Mouse (Mus musculus) adrenal gland, postnatal 4 days (tissue): ENCODE measurements around the gene Psmd9. TPM values are rescaled to one million over a fixed set of nuclear protein-coding genes. Genes with fewer than 3 reads are reported as not detected.

Source experiments
- DNase-seq, 2 experiments: peaks; one replicate each; pipeline ENCODE4 v3.0.0; 2021 to 2022; ENCODE audit warnings: low spot score in 2 of 2, mixed read lengths in 2 of 2
- total RNA-seq, 2 experiments: library from RNA; stranded (reverse); gene quantifications; 2 replicates each; pipeline ENCODE4 v1.2.3; 2021

Gene Psmd9
- total RNA-seq, 2 experiments from 2014 or later = 36.0 to 36.5 TPM

DNA sequence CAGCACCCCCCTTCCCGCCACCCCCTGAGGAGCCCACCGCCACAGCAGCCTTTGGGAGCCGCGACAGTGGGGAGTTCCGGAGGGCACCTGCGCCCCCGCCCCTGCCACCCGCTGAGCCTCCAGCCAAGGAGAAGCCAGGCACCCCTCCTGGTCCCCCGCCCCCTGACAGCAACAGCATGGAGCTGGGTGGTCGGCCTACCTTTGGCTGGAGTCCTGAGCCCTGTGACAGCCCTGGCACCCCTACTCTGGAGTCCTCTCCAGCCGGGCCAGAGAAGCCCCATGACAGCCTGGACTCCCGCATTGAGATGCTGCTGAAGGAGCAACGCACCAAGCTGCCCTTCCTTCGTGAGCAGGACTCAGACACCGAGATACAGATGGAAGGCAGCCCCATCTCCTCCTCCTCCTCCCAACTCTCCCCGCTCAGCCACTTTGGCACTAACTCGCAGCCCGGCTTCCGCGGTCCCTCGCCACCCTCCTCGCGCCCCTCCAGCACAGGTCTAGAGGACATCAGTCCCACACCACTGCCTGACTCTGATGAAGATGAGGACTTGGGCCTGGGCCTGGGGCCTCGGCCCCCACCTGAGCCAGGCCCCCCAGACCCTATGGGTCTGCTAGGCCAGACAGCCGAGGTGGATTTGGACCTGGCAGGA, 21.0 kb upstream of the Psmd9 start:
- DNase-seq = no peak

DNA sequence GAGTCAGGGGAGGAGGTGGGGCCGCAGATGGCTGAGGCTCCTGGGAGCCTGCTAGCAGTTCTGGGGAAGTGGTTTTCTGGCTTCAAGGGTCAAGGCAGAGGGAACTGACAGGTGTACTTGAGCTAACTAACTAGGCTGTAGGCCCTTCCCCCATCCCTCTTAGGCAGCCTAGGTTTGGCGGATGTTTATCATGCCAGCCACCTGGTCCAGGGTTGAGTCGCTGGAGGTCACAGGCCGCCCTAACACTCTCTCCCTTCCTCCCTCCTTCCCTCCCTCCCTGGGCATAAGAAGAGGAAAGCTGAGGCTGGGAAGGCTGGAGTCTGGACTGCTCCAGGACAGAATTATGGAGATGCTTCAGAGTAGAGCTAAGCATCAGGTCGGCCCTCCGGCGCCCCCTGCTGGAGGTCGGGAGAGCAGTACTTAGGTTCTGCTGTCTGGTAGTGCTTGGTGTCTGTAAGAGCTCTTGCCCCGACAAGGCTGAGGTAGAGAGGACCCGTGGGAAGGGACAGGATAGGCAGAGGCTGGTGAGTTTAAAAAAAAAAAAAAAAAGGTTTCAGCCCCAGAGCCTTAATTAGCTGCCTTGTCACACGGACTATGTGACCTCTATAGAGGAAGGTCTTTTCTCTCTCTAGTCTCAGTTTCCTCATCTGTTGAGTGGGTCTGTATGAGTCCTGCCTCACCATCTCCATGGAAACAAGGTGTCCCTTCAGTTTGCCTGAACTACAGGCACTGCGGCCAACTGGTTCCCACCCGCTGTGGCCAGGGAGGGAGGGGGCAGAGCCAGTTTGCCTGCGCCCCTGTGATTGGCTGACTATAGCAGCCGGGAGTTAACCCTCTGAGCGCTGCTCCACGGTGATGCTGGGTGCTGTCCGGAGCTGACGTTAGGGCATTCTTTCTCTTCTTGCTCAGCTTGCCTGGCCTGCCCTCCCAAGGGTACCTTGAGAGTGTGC, 19.5 kb upstream of the Psmd9 start:
- peak; percentile 81 to 84 for DNase-seq

DNA sequence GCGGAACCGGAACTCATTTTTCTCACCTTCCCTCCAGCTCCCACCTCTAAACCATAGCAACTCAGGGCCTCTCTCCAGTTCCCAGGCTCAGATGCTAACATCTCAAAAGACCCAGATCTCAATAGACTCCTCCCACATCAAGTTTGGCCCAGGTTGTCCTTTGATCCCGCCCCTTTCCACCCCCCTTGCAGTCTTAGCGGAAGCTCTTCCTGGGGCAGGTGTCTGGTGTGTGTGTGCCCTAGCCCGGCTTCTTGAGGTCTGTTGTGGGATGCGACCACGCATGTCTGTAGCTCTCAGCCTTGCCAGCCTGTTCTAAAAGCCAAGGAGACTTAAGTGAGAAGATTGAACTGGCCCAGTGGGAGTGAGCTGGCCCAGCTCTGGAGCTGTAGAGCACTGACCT, 18.6 kb upstream of the Psmd9 start:
- DNase-seq = no peak

DNA sequence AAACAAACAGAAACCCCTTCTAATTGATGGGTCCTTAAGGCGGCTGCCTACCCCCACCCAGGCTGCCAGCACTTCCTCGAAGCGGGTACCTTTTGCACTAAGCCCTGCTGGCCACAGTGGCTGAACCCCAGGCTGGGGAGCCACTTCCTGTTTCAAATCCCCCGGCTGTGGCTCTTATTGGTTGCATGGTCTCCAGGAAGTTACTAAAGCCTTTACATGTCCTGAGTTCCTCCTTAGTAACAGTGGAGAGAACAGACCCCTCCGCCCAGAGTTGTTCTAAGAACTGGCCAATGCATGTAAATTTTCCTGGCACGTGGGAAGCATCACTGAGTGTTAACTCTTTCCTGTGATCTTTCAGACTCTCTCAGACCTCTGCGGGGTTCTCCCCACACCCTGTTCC, 18.1 kb upstream of the Psmd9 start:
- DNase-seq = no peak

DNA sequence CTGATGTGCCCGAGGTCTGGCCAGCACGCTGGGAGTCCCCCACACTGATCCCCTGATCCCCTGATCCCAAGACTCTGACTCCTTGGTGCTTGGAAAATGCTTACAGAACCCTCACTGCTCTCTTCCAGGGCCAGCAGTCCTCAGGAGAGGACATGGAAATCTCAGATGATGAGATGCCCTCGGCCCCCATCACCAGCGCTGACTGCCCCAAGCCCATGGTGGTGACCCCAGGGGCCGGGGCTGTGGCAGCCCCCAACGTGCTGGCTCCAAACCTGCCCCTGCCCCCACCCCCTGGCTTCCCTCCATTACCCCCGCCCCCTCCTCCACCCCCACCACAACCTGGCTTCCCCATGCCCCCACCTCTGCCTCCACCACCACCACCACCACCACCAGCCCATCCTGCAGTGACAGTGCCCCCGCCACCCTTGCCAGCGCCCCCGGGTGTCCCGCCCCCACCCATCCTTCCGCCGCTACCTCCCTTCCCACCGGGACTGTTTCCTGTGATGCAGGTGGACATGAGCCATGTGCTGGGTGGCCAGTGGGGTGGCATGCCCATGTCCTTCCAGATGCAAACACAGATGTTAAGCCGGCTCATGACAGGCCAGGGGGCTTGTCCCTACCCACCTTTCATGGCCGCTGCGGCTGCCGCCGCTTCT, 17.4 kb upstream of the Psmd9 start:
- DNase-seq = no peak

DNA sequence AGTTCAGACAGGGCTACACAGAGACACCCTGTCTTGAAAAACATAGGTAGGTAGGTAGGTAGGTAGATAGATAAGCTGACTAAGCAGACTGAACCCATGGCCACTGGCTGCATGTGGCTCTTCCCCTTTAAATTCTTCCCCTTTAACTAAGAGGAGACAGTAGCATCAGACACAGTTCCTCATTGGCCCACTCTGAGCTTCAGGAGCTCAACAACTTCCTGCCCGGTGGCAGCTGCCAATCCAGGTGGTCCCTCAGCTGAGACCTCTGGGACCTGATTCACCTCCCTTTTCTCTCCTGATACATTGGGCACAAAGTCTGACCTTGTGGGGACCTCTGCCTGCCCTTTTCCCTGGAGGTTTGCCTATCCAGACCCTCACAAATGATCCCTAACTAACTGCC, 16.3 kb upstream of the Psmd9 start:
- DNase-seq = no peak

DNA sequence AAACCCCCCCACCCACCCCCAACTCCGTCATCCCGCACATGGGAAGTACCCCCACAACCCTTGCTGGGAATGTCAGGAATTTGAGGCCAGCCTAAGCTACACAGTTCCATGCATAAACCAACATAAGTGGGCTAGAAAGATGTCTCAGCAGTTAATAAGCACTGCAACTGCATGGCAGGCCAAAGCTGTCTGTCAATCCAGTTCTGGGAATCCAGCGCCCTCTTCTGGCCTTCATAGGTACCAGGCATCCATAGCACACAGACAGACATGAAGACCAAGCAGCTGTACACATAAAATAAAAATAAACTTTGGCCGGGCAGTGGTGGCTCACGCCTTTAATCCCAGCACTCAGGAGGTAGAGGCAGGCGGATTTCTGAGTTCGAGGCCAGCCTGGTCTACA, 13.8 kb upstream of the Psmd9 start:
- no peak for DNase-seq

DNA sequence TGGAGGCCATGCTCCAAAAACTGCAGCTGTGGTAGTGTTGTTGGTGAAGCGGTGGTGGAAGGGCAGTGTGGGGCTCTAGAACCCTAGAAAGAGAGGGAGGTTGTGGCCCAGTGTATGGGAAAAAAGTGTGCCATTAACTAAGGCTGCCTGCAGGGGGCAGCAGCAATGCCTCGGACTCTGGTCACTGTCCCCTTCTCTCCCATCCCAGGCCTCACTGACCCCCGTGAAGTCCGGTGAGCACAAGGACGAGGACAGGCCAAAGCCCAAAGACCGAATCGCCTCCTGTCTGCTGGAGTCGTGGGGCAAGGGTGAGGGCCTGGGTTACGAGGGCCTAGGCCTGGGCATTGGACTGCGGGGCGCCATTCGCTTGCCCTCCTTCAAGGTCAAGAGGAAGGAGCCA, 12.4 kb upstream of the Psmd9 start:
- no peak for DNase-seq

DNA sequence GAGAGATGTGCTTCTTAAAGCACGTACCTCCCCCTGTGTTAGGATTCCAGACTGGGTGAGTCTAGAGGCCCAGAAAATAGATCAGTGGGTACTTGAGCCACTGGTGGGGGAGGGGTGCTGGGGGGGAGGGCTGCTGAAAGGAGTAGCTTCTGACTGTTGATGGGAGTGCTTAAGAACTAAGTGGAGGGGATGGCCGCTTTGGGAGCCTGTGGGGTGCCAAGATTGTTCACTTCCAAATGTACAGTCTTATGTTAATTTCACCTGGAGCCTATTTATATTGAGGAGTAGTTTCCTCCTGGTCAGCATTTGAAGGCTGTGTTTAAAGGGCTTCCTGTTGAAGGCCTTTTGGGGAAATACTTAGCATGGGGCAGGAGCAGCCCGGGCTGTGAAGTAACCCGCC, 11.2 kb upstream of the Psmd9 start:
- DNase-seq = no peak

DNA sequence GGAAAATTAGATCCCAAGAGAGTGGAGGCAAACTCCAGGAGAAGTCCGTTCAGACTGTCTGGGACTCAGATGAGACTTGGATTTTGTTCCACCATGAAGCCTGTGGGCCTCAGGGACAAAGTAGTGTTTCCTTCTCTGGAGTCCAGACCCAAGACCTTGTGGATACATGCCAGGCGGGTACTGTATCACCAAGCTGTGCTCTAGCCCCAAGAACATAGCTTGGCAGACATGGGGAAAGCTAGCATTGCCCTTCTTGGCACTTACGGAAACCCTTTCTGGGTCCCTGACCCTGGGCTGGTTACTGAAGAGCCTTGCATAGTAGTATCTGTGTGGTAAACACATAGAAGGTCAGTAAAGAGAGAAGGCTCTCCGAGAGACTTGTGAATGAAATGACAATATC, 9.8 kb upstream of the Psmd9 start:
- DNase-seq = no peak

DNA sequence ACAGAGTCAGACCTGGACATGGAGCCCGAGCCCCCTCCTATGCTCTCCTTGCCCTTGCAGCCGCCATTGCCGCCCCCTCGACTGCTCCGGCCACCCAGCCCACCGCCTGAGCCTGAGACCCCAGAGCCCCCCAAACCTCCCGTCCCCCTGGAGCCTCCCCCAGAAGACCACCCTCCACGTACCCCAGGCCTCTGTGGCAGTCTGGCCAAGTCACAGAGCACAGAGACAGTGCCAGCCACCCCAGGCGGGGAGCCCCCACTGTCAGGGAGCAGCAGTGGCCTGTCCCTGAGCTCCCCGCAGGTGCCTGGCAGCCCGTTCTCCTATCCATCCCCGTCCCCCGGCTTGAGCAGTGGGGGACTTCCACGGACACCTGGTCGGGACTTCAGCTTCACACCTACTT, 9.3 kb upstream of the Psmd9 start:
- DNase-seq = no peak

DNA sequence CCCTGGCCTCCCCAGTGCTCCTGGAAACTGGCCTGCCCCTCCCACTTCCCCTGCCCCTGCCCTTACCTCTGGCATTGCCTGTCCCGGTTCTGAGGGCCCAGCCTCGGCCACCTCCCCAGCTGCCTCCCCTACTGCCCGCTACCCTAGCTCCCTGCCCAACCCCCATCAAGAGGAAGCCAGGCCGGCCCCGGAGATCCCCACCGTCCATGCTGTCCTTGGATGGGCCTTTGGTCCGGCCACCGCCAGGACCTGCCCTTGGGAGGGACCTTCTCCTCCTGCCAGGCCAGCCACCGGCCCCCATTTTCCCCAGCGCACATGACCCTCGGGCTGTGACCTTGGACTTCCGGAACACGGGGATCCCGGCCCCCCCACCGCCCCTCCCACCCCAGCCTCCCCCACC, 8.9 kb upstream of the Psmd9 start:
- peak in 1 of 2 experiments; percentile 55 for DNase-seq

DNA sequence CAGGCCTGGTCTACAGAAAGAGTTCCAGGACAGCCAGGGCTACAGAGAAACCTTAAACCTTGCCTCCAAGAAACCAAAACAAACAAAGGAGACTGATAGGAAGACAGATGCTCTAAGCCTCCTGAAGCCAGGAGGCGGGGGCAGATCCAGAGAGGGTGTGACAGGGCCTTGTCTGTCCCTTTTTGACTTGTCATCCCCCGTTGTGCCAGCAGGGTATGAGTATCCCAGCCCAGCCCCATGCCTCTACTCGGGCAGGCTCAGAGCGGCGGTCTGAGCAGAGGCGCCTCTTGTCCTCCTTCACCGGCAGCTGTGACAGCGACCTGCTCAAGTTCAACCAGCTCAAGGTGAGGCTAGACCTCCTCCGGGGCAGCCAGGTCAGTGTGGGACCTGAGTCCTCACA, 6.3 kb upstream of the Psmd9 start:
- DNase-seq = no peak

DNA sequence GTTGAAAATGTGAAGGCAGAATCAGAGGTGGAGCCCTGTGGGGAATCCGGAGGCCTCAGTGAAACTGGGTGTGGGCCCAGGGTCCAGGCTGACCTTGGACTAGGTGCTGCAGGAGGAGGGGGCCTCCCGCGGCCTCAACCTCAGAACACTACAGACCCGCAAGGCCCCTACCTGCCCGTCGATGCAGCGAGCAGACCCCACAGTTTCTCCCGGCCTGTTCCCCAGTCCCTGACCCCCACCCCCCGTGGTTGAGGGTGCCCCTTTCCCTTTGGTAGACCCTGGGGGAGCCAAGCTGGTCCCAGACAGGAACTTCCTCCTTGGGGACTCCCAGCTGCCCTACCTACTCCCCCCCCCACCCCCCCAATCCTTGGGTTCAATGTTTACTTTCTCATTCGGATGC, 2.8 kb upstream of the Psmd9 start:
- DNase-seq = no peak

DNA sequence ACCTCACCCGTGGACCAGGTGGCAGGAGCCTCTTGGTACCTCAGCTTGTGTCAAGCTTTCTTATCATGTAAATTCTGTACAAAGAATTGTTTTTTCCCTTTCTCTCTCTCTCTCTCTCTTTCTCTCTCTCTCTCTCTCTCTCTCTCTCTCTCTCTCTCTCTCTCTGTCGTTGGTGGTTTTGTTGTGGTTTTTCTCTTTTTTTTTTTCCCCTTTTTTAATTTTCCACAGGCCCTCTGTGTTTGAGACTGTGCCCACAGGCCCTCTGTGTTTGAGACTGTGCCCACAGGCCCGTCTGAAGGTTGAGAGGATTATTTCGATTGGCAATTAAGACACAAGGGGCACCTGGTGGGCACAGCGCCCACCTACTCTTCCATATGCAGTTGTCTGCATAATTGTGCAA, 1.6 kb upstream of the Psmd9 start:
- no peak for DNase-seq

DNA sequence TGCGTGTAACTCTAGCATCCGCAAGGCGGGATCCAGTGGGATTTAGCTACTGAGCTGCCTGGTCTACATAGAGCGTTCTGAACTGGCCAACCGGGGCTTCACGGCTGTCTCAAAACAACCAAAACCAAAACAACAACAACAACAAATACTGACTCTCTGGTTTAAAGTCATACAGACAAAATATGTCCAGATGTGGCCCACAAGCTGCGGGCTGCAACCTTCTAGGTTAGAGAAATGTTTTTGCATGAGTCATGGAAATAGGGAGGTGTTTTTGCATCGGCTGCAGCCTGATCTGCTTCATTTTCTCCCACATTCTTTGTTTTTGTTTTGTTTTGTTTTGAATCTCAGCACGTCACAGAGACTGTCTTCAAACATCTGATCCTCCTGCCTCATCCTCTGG, 1.2 kb downstream of the Psmd9 start:
- DNase-seq = no peak

DNA sequence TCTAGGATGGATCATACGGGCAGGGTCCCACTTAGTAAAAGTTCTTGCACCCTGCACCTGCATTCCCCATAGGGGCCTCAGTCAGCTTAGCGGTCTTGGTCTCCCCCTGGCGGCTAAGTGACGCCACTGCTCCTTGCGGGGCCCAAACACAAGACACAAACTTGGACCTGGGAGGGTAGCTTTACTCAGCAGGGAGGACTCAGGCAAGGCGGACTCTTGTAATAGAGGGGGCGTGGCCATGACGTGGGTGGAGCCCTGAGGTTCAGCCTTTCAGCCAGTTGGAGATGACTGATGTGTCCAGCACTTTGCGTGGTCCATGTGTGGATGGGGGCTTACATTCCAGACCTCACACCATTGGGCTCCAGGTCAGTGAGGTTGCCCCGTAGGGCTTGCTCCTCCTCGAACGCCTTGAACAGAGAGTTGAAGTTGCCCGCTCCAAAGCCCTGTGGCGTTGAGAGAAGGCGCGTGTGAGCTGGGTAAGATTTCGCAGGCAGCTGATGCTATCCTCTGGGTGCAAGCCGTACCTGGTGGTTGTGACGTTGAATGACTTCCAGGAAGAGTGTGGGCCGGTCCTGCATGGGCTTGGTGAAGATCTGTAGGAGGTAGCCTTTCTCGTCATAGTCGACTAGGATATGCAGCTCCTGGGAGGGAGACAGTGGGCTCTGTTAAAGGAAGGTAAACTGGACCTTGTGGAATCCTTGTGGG, 2.6 kb downstream of the Psmd9 start:
- DNase-seq = peak; percentile 81 to 82

DNA sequence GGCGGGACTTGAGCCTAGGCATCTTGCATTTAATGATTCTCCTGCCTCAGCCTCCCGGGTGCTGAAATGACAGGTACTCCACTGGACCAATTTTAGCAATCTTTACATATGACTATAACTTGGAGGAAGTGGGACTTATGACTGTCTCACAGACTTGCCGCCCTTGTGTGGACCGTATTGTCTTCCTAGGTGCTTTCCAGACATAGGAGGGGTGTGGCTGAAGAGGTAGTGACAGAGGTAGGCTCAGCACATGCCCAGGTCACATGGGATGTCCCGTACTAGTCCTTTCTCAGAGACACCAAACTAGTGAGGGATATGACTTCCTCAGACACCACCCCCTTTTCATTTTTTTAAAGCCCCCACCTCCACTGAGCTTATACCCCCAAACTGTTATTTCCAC, 9.6 kb downstream of the Psmd9 start:
- no peak for DNase-seq

DNA sequence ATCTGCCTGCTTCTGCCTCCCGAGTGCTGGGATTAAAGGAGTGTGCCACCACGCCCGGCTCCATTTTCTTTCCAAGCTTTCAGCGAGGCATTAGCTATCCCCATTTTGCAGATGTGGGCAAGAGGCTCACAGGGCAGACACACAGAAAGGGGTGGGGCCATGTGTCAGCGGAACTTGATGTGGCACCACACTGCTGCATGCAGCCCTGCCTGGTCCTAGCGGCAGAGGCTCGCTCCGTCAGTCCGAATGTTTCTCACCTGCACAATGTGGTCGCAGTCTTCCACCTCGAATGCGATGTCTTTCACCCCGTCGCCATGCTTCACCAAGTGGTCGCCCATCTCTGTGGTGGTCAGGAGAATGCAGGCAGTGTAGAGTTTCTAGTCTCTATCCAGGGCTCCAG, 11.2 kb downstream of the Psmd9 start:
- DNase-seq = no peak

DNA sequence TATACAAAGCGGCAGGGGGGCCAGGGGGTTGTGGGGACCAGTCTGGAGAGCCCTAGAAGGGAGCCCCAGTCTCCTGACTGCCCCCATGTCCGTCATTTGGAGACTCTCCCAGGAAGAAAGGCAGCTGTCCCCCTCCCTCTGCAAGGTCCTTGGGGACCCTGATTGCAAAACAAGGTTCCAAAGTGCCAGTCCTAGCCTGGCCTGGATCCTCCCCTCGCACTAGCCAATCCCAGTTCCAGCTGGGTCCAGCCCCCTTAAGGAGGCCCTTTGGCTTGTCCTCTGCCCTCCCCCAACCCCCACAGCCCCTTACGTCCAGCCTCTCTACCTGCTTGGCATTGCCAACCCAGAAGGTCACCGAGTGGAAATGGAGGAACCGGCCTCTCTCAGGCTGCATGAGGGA, 12.3 kb downstream of the Psmd9 start:
- DNase-seq = no peak

DNA sequence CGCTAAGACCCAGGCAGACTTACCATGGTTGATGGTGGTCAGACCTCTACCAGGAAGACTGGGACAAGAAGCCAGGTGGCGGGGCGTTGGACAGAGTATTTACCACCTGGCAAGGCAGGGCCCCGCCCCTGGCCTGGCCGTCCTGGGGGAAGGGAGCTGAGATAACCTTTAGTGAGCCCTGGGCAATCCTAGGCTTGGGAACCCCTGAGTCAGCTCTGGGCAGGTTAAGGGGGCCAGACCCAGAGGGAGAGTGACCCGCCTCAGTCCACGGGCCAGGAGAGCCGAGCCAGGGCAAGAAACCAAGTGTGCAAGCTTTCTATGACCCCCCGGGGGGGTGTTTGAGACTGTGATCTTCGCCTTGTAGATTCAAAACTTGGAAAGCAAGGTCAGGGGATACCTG, 13.4 kb downstream of the Psmd9 start, which contains the start of gene Hpd:
TSS of gene Hpd (minus strand) at position 77 of the 400 bp plus-strand sequence.
- DNase-seq = no peak

DNA sequence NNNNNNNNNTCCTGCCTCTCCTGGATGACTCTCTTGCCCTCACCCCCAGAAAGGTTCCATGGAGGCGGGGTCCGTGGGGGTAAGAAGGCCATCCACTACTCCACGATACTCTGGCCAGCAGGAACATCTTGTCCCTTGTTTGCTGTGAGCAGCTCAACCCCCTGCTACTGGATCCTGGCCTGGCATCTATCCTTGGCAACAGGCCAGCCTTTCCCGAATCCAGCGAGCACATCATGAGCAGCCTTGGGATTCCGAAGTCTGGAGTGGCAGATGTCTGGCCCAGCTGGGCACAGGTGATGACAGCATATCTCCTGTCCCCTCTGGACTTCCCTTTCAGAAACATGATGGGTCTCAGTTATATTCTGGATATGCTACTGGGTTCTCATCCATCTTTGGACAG, 16.8 kb downstream of the Psmd9 start:
- no peak for DNase-seq
